Comparison of ENCODE assay signal across 13 mouse cellular contexts in the genomic region with DNA sequence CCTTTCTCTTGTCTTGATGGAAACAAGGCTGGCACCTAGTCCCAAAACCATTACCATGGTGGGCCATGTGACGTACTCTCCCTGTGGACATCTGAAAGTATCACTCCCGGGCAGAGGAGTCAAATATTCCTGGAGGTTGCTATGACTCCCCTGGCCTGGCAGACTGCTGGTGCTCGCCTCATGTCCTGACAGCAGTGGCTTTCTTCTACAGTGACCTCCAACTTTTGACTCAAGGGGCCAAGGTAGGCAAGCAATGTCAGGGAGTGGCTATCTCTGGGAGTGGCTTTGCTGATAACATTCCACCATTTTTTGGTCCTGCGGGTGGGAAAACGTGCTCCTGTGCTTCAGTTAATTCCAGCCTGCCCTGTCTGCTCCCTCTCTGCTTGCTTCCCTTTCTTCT. TPM values are rescaled to one million over a fixed set of nuclear protein-coding genes. Genes with fewer than 3 reads are reported as not detected.
"Had no signal": no experiment of that assay in that cellular context is flagged by ENCODE, and none has a peak within 500 bp of the region (broad histone marks: within the 10 kb centered on the region; RNA-seq: fewer than 3 reads in every experiment).

No protein-coding gene starts in this region.

- H3K36me3 ChIP-seq: limb, embryonic 13.5 days; midbrain, embryonic 12.5 days; neural tube, embryonic 15.5 days had no signal

- H3K27ac ChIP-seq: limb, embryonic 13.5 days; liver, embryonic 14.5 days; midbrain, embryonic 12.5 days; neural tube, embryonic 15.5 days; stomach, postnatal 0 days had no signal

- DNase-seq: kidney, adult 2 months; kidney, postnatal 25 days; layer of hippocampus, postnatal 36 days; lung, adult 18-20 months; right cerebral cortex, adult 18-20 months; right cerebral cortex, postnatal 25 days; thymus, postnatal 14 days had no signal

- H3K27me3 ChIP-seq: limb, embryonic 13.5 days; neural tube, embryonic 15.5 days had no signal

- H3K9ac ChIP-seq: limb, embryonic 13.5 days; liver, embryonic 14.5 days; midbrain, embryonic 12.5 days; neural tube, embryonic 15.5 days had no signal

- H3K4me2 ChIP-seq: limb, embryonic 13.5 days; midbrain, embryonic 12.5 days; neural tube, embryonic 15.5 days had no signal

- H3K4me3 ChIP-seq: limb, embryonic 13.5 days; midbrain, embryonic 12.5 days; neural tube, embryonic 15.5 days had no signal

- H3K9me3 ChIP-seq: limb, embryonic 13.5 days; midbrain, embryonic 12.5 days; neural tube, embryonic 15.5 days had no signal

RNA-seq across cellular contexts. Expression of a gene that starts 54.7 kb away (rescaled TPM):
- total RNA-seq: megakaryocyte-erythroid progenitor cell, adult 5-6 weeks had no signal
